Mouse (Mus musculus) heart, adult 2 months (tissue): ENCODE results near the gene Msmb. TPM values are rescaled to one million over a fixed set of nuclear protein-coding genes. Genes with fewer than 3 reads are reported as not detected.

Experiments used
- DNase-seq, 2 experiments: peaks; one replicate each; pipeline ENCODE4 v3.0.0; 2021
- H3K27ac ChIP-seq: fragments of 200-600 bp; 2 replicates; pipeline ENCODE4 v1.8.1; 2022
- H3K27me3 ChIP-seq: fragments of 200-500 bp; 2 replicates; pipeline ENCODE4 v1.6.1; 2012; ENCODE audit warnings: mild to moderate bottlenecking, low read length, inconsistent platforms, mixed read lengths; ENCODE audit not compliant: control insufficient read depth, insufficient read depth
- H3K36me3 ChIP-seq: fragments of 200-500 bp; 2 replicates; pipeline ENCODE4 v1.6.1; 2012; ENCODE audit warnings: low read length, inconsistent platforms; ENCODE audit not compliant: control insufficient read depth, insufficient read depth
- H3K4me1 ChIP-seq: fragments of 200-500 bp; 2 replicates; pipeline ENCODE4 v1.6.1; 2011; ENCODE audit warnings: low read length; ENCODE audit not compliant: control insufficient read depth, insufficient read depth
- H3K4me3 ChIP-seq: fragments of 200-600 bp; 2 replicates; pipeline ENCODE4 v1.8.1; 2022
- H3K79me2 ChIP-seq: fragments of 200-500 bp; replicated peaks from 2 replicates; pipeline ENCODE4 v1.6.1; 2012; ENCODE audit warnings: mild to moderate bottlenecking, inconsistent platforms, low read length, moderate library complexity, mixed read lengths; ENCODE audit not compliant: control insufficient read depth, insufficient read depth
- H3K9ac ChIP-seq: fragments of 200-500 bp; 2 replicates; pipeline ENCODE4 v1.6.1; 2012; ENCODE audit warnings: low read depth, mild to moderate bottlenecking, control low read depth, inconsistent platforms, low read length, mixed read lengths
- CTCF ChIP-seq: fragments of 200-600 bp; IDR thresholded peaks from 2 replicates; pipeline ENCODE4 v1.8.1; 2022; ENCODE audit warnings: antibody characterized with exemption, mild to moderate bottlenecking, moderate library complexity
- EP300 ChIP-seq: fragments of 200-500 bp; IDR thresholded peaks from 2 replicates; pipeline ENCODE4 v1.6.1; 2011; ENCODE audit warnings: low read depth, low read length, control low read depth; ENCODE audit not compliant: insufficient read depth
- POLR2A ChIP-seq: fragments of 200-500 bp; IDR thresholded peaks from 2 replicates; pipeline ENCODE4 v1.6.1; 2011; ENCODE audit warnings: mild to moderate bottlenecking, low read depth, low read length, control low read depth; ENCODE audit not compliant: insufficient read depth
- WGBS: fragments of 180-500 bp; shearing (Covaris S2); methylation state at CpG from one replicate; pipeline ENCODE4 v1.1.7; 2018; 5-methylcytosine and 5-hydroxymethylcytosine counted together
- intact Hi-C: fragments of 180-260 bp; cut with DNase I; formaldehyde crosslinking; loops from one replicate; pipeline ENCODE4 v1.15.1; 2025
- polyA plus RNA-seq: library from polyadenylated mRNA; depleted of rRNA; stranded (reverse); fragments of >200 nt; gene quantifications from 2 replicates; pipeline ENCODE4 v1.2.3, GENCODE M21; 2012
- total RNA-seq, 2 experiments: library from RNA; stranded (reverse); gene quantifications; 2 replicates each; pipeline ENCODE4 v1.2.3; 2021

Msmb gene
- total and polyA plus RNA-seq, 3 experiments, result not detected

DNA sequence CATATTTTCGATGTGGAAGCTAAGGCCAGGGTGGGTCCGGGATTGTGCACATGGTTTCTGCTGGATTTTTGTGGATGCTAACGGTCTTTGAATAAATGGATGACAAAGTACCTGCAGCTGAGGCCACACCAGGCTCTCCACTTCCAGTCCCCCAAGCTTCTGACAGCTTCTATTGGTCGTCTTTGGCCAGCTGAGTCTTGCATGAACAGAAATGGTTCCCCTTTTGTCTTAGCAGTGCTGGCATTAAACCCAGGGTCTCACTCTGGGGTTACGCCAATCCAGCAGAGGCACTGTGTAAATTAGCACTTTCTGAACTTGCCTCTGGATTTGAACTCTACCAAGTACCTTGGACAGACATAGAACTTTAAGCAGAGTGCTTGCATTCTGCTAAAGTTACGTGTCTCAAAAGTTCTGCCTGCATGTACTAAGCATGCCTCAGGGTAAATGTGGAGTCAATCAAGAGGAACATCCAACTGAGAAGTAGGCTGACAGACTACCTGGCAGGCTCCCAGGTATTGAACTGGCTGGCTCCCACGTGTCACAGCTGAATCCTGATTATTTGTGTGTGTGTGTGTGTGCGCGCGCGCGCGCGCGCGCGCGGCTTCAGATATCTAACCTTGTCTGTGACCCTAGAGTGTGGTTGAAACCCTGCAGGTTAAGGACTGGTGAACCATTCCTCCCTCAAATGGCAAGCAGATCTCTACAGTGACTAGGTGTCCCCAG is 10.6 kb downstream of the Msmb start:
- TF ChIP-seq EP300 (no peak), POLR2A (no peak), CTCF (no peak)
- H3K4me1 ChIP-seq, result no peaks in the 10 kb centered on the region
- WGBS, result 90% methylated on average over 18 of the region's 18 CpGs

DNA sequence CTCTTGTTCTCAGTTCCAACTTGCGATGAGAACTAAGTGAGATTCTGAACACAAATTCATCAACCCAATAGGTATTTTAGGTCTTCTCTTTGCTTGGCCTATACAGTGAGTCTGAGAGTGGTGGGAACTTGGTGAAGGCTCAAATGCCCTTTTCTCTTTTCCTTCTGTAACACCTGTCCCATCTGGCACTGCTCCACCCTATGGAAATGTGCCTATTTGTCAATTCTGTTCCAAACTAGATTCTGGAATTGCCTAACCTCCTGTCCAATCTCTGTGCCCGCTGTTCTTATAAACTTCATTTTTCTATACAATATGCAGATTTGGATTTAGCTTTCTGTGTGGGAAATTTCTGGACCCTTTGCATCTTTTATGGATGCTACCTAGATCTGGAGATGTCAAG is 11.3 kb downstream of the Msmb start:
- WGBS, result 93% methylated on average over 2 of the region's 2 CpGs
- TF ChIP-seq EP300, result no peak
- no peak for TF ChIP-seq POLR2A
- TF ChIP-seq CTCF, result no peak
- no peak overlapping the region for H3K27ac ChIP-seq
- no peaks in the 10 kb centered on the region for H3K36me3 ChIP-seq
- DNase-seq, result no peak
- H3K4me3 ChIP-seq, result no peak overlapping the region
- no peaks in the 10 kb centered on the region for H3K4me1 ChIP-seq
- H3K27me3 ChIP-seq, result no peaks in the 10 kb centered on the region
- no peaks in the 10 kb centered on the region for H3K79me2 ChIP-seq
- intact Hi-C loops, result no loop called here
- H3K9ac ChIP-seq, result no peak overlapping the region

More for the DNA sequence above, 10.6 kb downstream of the Msmb start:
- H3K9ac ChIP-seq, result no peak overlapping the region
- DNase-seq, result no peak
- no peak overlapping the region for H3K4me3 ChIP-seq
- H3K27me3 ChIP-seq, result no peaks in the 10 kb centered on the region
- intact Hi-C loops, result no loop called here
- no peaks in the 10 kb centered on the region for H3K79me2 ChIP-seq
- no peaks in the 10 kb centered on the region for H3K36me3 ChIP-seq
- no peak overlapping the region for H3K27ac ChIP-seq

DNA sequence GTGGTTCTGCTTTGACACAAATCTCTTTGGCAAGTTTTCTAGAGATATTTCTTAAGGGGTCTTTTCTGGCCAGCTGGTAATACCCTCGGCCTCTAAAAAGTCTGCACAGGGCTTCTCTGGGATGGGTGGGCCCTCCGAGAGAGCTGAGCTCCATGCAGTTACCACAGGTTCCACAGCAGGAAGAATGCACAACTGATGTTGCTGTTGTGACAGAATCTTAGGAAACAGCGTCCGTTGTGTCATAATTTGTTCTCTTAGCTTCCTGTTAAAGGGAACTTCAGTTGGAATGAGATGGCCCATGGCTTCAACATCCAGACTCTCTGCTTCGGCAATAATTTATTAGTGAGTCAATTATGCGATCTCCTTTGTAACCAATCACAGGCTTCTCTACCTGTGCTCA is 12.9 kb downstream of the Msmb start:
- no peak for DNase-seq
- TF ChIP-seq CTCF (no peak), EP300 (no peak), POLR2A (no peak)
- Histone ChIP-seq H3K27ac (no peak overlapping the region), H3K27me3 (no peaks in the 10 kb centered on the region), H3K4me3 (no peak overlapping the region), H3K9ac (no peak overlapping the region), H3K36me3 (no peaks in the 10 kb centered on the region), H3K4me1 (no peaks in the 10 kb centered on the region; the same call in 1 of the 2 replicates), H3K79me2 (no peaks in the 10 kb centered on the region)
- 85% methylated on average over 6 of the region's 6 CpGs for WGBS
- intact Hi-C loops, result no loop called here

DNA sequence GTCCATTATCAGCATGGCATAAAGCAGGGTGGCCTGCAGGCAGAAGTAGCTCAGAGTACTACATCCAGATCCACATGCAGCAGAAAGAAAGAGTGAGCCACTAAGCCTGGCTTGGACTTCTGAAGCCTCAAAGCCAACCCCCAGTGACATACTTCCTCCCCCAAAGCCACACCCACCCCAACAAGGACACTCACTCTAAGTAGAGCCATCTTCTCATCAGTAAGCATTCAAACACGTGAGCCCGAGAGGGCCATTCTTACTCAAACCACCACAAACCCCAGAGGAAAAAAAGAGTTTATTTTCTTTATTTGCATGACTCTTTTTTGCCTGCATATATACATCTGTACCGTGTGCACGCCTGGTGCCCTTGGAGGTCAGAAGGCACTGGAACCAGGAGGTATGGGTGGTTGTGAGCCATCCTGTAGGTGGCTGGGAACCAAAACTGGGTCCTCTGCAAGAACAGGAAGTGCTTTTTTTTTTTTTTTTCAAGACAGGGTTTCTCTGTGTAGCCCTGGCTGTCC is 17.4 kb downstream of the Msmb start:
- Histone ChIP-seq H3K36me3 (peaks cover 4% of the 10 kb centered on the region; the same call in 1 of the 2 replicates), H3K9ac (peak overlapping the region; percentile 40; the same call in 1 of the 2 replicates), H3K27me3 (no peaks in the 10 kb centered on the region), H3K4me1 (peaks cover 3% of the 10 kb centered on the region), H3K27ac (peak overlapping the region; percentile 99), H3K4me3 (peak overlapping the region; percentile 94), H3K79me2 (peaks cover 2% of the 10 kb centered on the region)
- TF ChIP-seq CTCF (no peak), POLR2A (no peak), EP300 (no peak)
- 30% methylated on average over 4 of the region's 4 CpGs for WGBS
- intact Hi-C loops, result loop anchor here (2.0 kb wide), 2 partner anchors 42 to 74 kb away; partner anchors contain the start of genes Dph3, Oxnad1, Parg and Timm23
- peak in 1 of 2 experiments; percentile 20 for DNase-seq

DNA sequence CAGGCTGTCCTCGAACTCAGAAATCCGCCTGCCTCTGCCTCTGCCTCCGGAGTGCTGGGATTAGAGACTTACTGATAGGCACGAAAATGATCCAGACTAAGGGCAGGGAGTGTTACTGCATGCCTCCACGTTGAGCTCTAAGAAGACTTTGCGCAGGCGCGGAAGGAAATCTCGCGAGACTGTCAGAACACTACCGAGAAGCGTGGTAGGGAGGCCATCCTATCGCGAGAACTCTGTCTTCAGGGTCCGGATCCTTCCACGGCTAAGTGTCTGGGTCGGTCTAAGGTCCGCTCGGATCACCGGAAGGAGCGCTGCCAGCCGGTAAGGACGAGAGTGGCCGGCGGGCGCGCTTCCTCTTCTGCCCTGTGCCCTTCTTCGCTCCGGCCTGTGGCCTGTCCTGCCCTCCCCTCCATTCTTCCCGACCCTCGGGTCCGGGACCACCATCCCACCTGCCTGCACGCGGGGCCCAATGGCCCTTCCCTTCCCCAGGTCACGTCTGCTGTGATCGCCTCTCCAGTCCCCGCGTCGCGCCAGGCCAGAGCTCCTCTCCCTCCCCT is 17.9 kb downstream of the Msmb start, which contains the start of gene Ncoa4:
Gene Ncoa4, plus strand, starts transcription at position 176 of the 557 bp plus-strand sequence.
- H3K9ac ChIP-seq, result peak within 1 kb of the TSS; percentile 98
- peaks cover 2% of the 10 kb centered on the region for H3K79me2 ChIP-seq
- peaks cover 4% of the 10 kb centered on the region; the same call in 1 of the 2 replicates for H3K36me3 ChIP-seq
- H3K4me1 ChIP-seq, result peaks cover 3% of the 10 kb centered on the region
- peak within 1 kb of the TSS; percentile 94 for H3K4me3 ChIP-seq
- no peaks in the 10 kb centered on the region for H3K27me3 ChIP-seq
- intact Hi-C loops, result loop anchor here (2.0 kb wide), 2 partner anchors 41 to 75 kb away; partner anchors contain the start of genes Dph3, Oxnad1, Parg and Timm23
- DNase-seq, result peak; percentile 98
- TF ChIP-seq POLR2A (peak; percentile 86), EP300 (no peak), CTCF (peak; percentile 54)
- H3K27ac ChIP-seq, result peak within 1 kb of the TSS; percentile 99
- under 1% methylated on average over 39 of the region's 40 CpGs for WGBS
